Mouse (Mus musculus) spleen, postnatal 10 days (tissue): Measurements from ENCODE around the gene Cenps.

Experiments
- DNase-seq, 2 experiments: peaks; one replicate each; pipeline ENCODE4 v3.0.0; 2021 to 2022; ENCODE audit warnings: low spot score in 2 of 2

The Cenps gene

GRCm38 (mm10) chr4:149157415-149157973 lies 20.1 kb upstream of the Cenps start:
- DNase-seq, result no peak

DNA sequence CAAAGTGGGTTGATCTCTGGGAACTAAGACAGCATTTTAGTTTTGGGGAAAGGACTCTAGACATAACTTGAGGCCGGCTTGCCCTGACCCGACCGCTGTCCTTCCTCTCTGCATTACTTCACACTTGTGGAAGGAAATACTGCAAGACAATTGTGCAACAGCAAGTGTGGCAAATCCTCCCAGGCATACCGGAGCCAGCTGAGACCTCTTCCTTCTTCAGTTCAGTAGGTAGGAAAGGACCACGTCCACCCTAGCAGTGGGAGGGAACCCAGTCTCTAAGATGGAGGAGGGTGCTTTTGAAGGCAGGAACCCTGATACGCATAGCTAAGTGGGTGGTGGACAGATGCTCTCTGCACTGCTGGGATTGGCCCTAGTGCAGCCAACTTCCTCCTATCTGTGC lies 18.3 kb upstream of the Cenps start:
- DNase-seq, result no peak

- DNase-seq, result no peak
Observed at GRCm38 (mm10) chr4:149154859-149155258, 17.4 kb upstream of the Cenps start.

DNA sequence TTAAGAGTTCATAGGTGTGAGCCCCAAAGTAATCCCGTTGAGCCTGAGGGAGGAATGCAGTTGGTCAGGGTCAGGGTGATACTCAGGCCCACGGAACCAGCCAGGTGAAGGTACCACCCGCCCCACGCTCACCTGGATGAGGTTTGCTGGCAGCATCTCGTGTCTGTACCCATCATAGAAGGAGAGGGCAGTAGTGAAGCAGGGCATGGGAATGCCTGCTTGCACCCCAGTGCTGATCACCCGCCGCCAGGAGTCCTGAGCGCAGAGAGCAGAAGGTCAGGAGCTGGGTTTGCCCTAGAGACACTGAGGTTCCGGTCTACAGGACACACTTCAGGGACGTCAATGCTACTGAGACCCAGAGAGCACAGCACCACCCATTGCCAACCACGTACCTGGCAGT lies 13.3 kb upstream of the Cenps start:
- DNase-seq, result no peak

DNA sequence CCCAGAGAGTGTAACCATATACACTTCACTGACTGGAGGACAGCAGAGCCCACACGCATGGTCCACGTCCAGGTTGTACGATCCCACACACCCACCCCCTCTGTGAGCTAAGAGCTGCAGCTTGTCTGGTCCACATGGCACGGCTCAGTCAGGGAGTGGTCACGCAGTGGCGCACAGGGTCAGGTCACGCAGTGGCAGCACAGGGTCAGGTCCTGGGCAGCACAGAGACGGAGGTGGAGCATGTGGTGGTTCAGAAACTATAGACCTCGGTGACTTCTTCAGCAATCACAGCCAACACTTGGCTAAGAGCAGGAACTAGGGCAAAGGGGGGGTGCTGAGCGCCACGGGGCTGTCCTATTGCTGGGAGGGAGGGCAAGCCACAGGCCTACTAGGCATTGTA lies 12.8 kb upstream of the Cenps start:
- no peak for DNase-seq

- no peak for DNase-seq
Observed at GRCm38 (mm10) chr4:149149611-149150010, 12.2 kb upstream of the Cenps start.

DNA sequence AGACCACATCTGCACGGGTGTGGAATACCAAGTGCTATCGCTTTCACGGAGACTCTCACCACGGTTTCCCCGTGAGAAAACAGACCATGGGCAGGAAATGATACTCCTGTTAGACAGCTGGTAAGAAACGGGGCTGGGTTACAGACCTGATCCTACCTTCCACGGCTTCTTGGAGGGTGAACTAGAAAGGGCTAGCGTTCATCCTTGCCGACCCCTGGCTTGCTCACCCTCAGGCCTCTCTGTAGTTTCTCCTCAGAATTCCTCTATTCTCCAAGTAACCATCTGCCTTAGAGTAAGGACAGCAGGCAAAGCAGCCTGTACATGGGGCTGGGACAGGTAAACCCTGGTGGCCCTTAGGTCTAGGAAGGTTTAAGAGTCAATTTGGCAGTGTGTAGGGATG lies 11.8 kb upstream of the Cenps start:
- no peak for DNase-seq

GRCm38 (mm10) chr4:149148084-149148483 lies 10.7 kb upstream of the Cenps start:
- DNase-seq, result no peak

DNA sequence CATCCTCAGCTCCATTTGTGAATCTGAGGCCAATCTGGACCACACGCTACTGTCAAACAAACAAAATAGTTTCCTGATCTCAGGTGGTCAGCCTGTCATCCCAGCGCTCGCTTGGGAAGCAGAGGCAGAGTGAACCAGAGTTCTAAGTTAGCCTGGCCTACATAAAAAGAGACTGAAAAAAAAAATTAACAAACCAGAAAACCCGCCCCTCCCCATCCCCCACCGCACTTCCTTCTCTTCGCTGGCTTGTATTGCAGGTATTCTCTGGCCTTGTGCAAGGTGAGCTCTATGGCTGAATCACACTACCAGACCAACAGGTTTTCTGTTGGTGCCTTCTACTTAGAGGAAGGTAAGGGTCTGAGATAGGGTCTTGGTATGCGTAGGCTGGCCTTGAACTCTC lies 10.1 kb upstream of the Cenps start:
- DNase-seq, result no peak

DNA sequence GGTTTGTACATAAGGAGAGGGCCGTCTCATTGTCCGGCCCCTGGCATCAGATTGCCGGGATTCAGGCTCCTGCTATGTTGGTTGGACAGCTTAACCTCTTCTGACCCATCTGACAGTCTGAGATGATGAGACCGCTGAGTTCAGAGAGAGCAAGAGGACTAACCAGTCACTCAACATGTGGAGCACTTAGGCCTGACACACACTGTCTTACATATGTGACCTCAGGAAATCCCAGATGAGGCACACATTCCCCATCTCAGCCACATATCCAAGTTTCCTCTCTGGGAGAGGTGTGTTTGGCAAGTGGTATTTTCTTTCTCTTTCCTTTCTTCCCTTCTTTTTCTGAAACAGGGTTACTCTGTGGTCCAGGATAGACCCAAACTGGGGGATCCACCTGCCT lies 7.7 kb upstream of the Cenps start:
- DNase-seq, result no peak

- DNase-seq, result peak; percentile 58 to 80
Observed at GRCm38 (mm10) chr4:149144459-149144858, 7.0 kb upstream of the Cenps start.

- DNase-seq, result no peak
Observed at GRCm38 (mm10) chr4:149143594-149143993, 6.2 kb upstream of the Cenps start.

GRCm38 (mm10) chr4:149138515-149138914 lies 1.1 kb upstream of the Cenps start:
- no peak for DNase-seq

DNA sequence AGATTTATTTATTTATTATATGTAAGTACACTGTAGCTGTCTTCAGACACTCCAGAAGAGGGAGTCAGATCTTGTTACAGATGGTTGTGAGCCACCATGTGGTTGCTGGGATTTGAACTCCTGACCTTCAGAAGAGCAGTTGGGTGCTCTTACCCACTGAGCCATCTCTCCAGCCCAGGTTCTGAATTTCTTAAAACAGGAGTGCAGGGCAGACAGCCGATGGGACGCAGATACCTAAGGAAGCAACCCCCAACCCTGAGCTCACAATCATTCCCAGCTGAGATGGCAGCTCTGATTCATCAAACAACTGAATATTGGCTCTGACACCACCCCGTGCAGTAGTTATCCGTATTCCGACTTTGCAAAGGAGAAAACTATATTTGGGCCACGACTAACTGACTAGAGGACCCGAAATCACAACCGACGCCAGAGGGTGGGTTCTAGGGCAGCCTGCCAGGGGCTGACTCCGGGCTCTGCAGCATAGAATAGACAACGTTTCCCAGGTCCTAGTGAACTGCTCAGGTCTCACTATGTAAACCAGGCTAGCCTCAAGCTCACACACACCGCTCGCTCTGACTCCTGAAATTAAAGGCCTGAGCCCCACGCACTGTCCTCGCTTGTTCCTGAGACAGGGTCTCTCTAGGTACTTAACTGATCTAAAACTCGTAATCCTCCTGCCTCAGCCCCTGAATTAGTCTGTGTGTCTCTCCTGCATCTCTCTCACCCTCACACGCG lies 1.1 kb downstream of the Cenps start:
- no peak for DNase-seq

- DNase-seq, result no peak
Observed at GRCm38 (mm10) chr4:149133395-149133794, 4.0 kb downstream of the Cenps start.

GRCm38 (mm10) chr4:149131789-149132565 lies 5.5 kb downstream of the Cenps start:
- DNase-seq, result peak in 1 of 2 experiments; percentile 68

DNA sequence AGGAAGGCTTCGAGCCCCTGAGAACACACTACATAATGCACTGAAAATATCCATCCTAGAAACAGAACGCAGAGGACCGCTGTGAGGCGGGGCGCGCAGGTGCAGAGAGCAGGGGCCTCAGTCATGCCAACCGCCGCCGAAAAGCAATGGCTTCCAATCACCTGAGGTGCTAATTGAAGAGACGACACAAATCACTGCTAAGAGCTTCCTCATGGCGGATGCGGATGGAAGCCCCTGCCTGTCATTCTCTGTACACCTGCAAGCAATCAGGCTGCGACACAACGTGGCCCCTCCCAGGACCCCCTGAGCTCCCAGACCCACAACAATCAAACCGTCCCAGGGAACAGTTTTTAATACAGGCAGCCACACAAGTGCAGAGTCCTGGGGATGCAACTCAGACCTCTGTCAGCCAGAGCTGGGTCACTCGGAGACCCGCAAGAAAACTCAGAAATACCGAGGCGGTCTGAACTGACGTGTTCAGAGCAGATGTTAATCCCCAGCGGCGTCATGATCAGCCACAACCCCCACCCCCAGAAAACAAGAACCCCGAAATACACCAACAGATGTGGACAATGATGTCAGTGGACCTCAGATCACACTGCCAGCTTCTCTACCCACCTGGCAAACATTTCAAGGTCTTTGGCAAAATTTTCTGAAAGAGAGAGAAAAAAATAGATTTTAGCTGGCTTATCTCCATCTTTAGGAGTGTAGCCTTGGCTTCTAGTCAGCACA lies 6.2 kb downstream of the Cenps start:
- no peak for DNase-seq

DNA sequence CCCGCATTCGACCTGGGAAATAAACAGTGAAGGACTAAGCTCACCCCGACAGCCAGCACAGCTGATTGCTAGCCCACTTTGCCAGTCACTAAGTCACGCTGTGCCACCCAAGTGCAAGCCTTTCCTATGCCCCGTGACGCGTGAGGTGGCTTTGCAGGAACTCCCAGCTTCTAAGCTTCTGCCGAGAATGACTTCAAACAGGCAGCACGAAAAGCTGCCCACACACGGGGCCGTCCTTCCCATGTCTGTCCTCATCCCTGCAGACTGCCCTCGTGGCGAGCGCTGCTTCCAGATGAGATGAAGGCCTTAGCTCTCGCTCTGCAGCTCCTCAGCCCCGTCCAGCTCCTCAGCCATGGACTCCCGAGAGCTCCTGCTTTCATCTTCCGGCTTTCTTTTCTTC lies 9.0 kb downstream of the Cenps start:
- no peak for DNase-seq

GRCm38 (mm10) chr4:149126663-149127062 lies 10.8 kb downstream of the Cenps start, which contains the start of gene Cort:
TSS of gene Cort (minus strand) at chr4:149126763.
- no peak for DNase-seq

DNA sequence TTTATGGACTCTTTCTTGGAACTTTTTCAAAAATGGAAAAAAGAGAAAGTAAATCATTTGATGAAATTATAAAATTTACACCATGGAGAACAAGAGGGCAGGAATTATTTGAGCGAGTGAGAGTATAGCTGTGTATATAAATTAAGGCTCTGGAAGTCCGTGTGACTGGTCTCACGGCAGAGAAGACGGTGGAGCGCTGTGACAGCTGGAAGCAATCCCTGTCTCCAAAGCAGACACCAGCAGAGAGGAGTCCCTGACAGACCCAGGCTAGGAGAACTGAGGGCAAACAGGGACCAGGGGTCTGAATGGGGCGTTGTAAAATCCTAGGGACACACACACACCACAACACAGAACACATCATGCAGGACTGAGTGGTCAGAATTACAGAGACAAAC lies 11.3 kb downstream of the Cenps start:
- no peak for DNase-seq

DNA sequence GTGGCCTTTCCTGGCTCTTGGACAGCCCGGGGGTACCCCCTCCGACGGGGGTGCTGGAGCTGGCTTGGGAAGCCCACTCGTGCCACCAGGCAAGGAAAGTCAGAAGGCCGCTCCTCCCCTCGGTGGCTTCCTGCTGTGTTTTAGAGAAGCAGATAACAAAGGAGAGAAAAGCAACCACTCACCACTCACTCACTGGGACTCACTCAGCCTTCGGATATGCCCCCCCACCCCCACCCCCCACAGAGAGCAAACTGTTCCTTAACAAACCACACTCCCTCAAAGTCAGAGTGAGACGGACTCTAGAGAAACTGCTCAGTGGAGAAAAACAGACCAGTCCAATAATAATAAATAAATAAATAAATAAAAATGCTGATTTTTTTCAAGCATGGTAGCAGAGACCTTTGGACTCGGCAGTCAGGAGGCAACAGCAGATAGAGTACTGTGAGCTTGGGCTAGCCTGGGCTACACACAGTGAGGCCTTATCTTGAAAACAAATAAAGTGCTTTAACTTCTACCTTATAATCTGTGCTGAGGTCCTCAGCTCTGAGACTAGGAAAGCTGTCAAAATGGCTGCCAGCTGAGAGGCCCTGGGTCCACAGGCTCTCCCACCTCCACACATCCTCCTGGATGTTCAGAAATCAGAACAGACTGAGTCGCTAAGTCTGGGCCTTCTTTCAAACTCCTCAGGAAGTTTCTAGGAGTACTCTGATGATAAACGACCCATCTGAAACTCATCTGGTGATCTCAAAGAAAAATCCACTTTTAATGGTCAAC lies 11.9 kb downstream of the Cenps start:
- DNase-seq, result no peak
